Mouse (Mus musculus) MEL (cell line): ENCODE results near the gene Esr1. TPM values are rescaled to one million over a fixed set of nuclear protein-coding genes. Genes with fewer than 3 reads are reported as not detected.

ENCODE experiments used
- DNase-seq: peaks from one replicate; pipeline ENCODE4 v3.0.0; 2011; ENCODE audit warnings: low read depth, low spot score
- H3K27ac ChIP-seq: 2 replicates; pipeline ENCODE4 v1.5.1; 2012; ENCODE audit warnings: low read depth, mild to moderate bottlenecking, control low read depth, low read length, moderate library complexity; ENCODE audit not compliant: control insufficient read depth
- H3K27me3 ChIP-seq, 2 experiments: fragments of 150-350 bp in 1 of 2; sonication (generic) in 1 of 2; 2 replicates each; pipeline ENCODE4 v1.6.1; 2012; ENCODE audit warnings: low read length in 2 of 2, mild to moderate bottlenecking in 2 of 2, improper control_type of control experiment in 1 of 2, moderate library complexity in 1 of 2; ENCODE audit not compliant: insufficient read depth in 2 of 2, control insufficient read depth in 1 of 2
- H3K36me3 ChIP-seq, 2 experiments: 2 replicates each; pipeline ENCODE4 v1.6.1; 2012 to 2014; ENCODE audit warnings: low read length in 2 of 2, improper control_type of control experiment in 1 of 2, inconsistent platforms in 1 of 2, mild to moderate bottlenecking in 1 of 2; ENCODE audit not compliant: insufficient read depth in 2 of 2, control insufficient read depth in 1 of 2
- H3K4me1 ChIP-seq, 2 experiments: fragments of 150-350 bp in 1 of 2; sonication (generic) in 1 of 2; 2 replicates each; pipeline ENCODE4 v1.6.1; 2012; ENCODE audit warnings: low read length in 2 of 2, improper control_type of control experiment in 1 of 2, mild to moderate bottlenecking in 1 of 2; ENCODE audit not compliant: insufficient read depth in 2 of 2, control insufficient read depth in 1 of 2
- H3K4me3 ChIP-seq, 2 experiments: fragments of 150-350 bp in 1 of 2; sonication (generic) in 1 of 2; 2 replicates each; pipeline ENCODE4 v1.5.1; 2012; ENCODE audit warnings: low read depth in 2 of 2, low read length in 2 of 2, mild to moderate bottlenecking in 2 of 2, moderate library complexity in 2 of 2, control low read depth in 1 of 2, improper control_type of control experiment in 1 of 2; ENCODE audit not compliant: control insufficient read depth in 1 of 2, insufficient read depth in 1 of 2
- H3K79me2 ChIP-seq: 2 replicates; pipeline ENCODE4 v1.6.1; 2012; ENCODE audit warnings: mild to moderate bottlenecking, low read length, moderate library complexity; ENCODE audit not compliant: control insufficient read depth, poor library complexity, insufficient read depth
- H3K9ac ChIP-seq: 2 replicates; pipeline ENCODE4 v1.6.1; 2012; ENCODE audit warnings: low read depth, mild to moderate bottlenecking, control low read depth, low read length, moderate library complexity; ENCODE audit not compliant: control insufficient read depth, poor library complexity, severe bottlenecking
- H3K9me3 ChIP-seq: fragments of 150-350 bp; sonication (generic); replicated peaks from 2 replicates; pipeline ENCODE4 v1.6.1; 2012; ENCODE audit warnings: mild to moderate bottlenecking, low read length, improper control_type of control experiment, moderate library complexity; ENCODE audit not compliant: insufficient read depth
- CHD2 ChIP-seq: IDR thresholded peaks from 2 replicates; pipeline ENCODE4 v1.6.1; 2011; ENCODE audit warnings: low read length, improper control_type of control experiment
- E2F4 ChIP-seq: IDR thresholded peaks from 2 replicates; pipeline ENCODE4 v1.6.1; 2011; ENCODE audit warnings: low read depth, low read length, improper control_type of control experiment, borderline replicate concordance
- ELF1 ChIP-seq: IDR thresholded peaks from 2 replicates; pipeline ENCODE4 v1.6.1; 2014; ENCODE audit warnings: low read depth, mild to moderate bottlenecking, inconsistent platforms, low read length, improper control_type of control experiment, moderate library complexity
- EP300 ChIP-seq, 2 experiments: IDR thresholded peaks; 2 replicates each; pipeline ENCODE4 v1.6.1; 2011; ENCODE audit warnings: improper control_type of control experiment in 2 of 2, low read length in 2 of 2, low read depth in 1 of 2, mild to moderate bottlenecking in 1 of 2
- ETS1 ChIP-seq: IDR thresholded peaks from 2 replicates; pipeline ENCODE4 v1.6.1; 2012; ENCODE audit warnings: low read depth, mild to moderate bottlenecking, inconsistent platforms, low read length, improper control_type of control experiment, moderate library complexity
- GABPA ChIP-seq: IDR thresholded peaks from 2 replicates; pipeline ENCODE4 v1.6.1; 2012; ENCODE audit warnings: low read depth, mild to moderate bottlenecking, inconsistent platforms, low read length, improper control_type of control experiment, moderate library complexity
- GATA1 ChIP-seq: IDR thresholded peaks from 2 replicates; pipeline ENCODE4 v1.6.1; 2011; ENCODE audit warnings: low read depth, low read length, improper control_type of control experiment
- HCFC1 ChIP-seq: IDR thresholded peaks from 2 replicates; pipeline ENCODE4 v1.6.1; 2012; ENCODE audit warnings: low read depth, mild to moderate bottlenecking, inconsistent platforms, low read length, improper control_type of control experiment, moderate library complexity
- MAX ChIP-seq: IDR thresholded peaks from 2 replicates; pipeline ENCODE4 v1.6.1; 2011; ENCODE audit warnings: low read length, improper control_type of control experiment
- MAZ ChIP-seq: IDR thresholded peaks from 2 replicates; pipeline ENCODE4 v1.6.1; 2012; ENCODE audit warnings: low read depth, mild to moderate bottlenecking, inconsistent platforms, low read length, improper control_type of control experiment
- NELFE ChIP-seq: IDR thresholded peaks from 2 replicates; pipeline ENCODE4 v1.6.1; 2011; ENCODE audit warnings: low read depth, low read length, improper control_type of control experiment
- NRF1 ChIP-seq: IDR thresholded peaks from 2 replicates; pipeline ENCODE4 v1.6.1; 2014; ENCODE audit warnings: low read depth, mild to moderate bottlenecking, inconsistent platforms, low read length, improper control_type of control experiment, moderate library complexity; ENCODE audit not compliant: poor library complexity, insufficient read depth, severe bottlenecking
- POLR2A ChIP-seq, 2 experiments: IDR thresholded peaks; 2 replicates each; pipeline ENCODE4 v1.6.1; 2011 to 2012; ENCODE audit warnings: low read length in 2 of 2, mild to moderate bottlenecking in 2 of 2, control low read depth in 1 of 2, improper control_type of control experiment in 1 of 2, low read depth in 1 of 2, moderate library complexity in 1 of 2; ENCODE audit not compliant: control insufficient read depth in 1 of 2, insufficient read depth in 1 of 2, poor library complexity in 1 of 2
- POLR2AphosphoS2 ChIP-seq: IDR thresholded peaks from 2 replicates; pipeline ENCODE4 v1.6.1; 2011; ENCODE audit warnings: low read length, improper control_type of control experiment
- RCOR1 ChIP-seq: IDR thresholded peaks from 2 replicates; pipeline ENCODE4 v1.6.1; 2012; ENCODE audit warnings: low read depth, mild to moderate bottlenecking, inconsistent platforms, low read length, improper control_type of control experiment
- SIN3A ChIP-seq: IDR thresholded peaks from 2 replicates; pipeline ENCODE4 v1.6.1; 2012; ENCODE audit warnings: low read length, improper control_type of control experiment, inconsistent platforms
- TAL1 ChIP-seq: IDR thresholded peaks from 2 replicates; pipeline ENCODE4 v1.6.1; 2012; ENCODE audit warnings: mild to moderate bottlenecking, inconsistent platforms, low read length, moderate library complexity, mixed read lengths
- USF1 ChIP-seq: IDR thresholded peaks from 2 replicates; pipeline ENCODE4 v1.6.1; 2014; ENCODE audit warnings: low read depth, mild to moderate bottlenecking, inconsistent platforms, low read length, improper control_type of control experiment, moderate library complexity
- ZMIZ1 ChIP-seq: IDR thresholded peaks from 2 replicates; pipeline ENCODE4 v1.6.1; 2012; ENCODE audit warnings: low read depth, mild to moderate bottlenecking, inconsistent platforms, low read length, improper control_type of control experiment, moderate library complexity
- polyA plus RNA-seq, 2 experiments: library from polyadenylated mRNA; stranded (reverse) in 1 of 2; unstranded in 1 of 2; fragments of >175 nt in 1 of 2; fragments of >200 nt in 1 of 2; gene quantifications; 2 replicates each; pipeline versions ENCODE4 v1.2.1 to v1.2.4; 2012; ENCODE audit warnings: low replicate concordance in 2 of 2, low read depth in 1 of 2; ENCODE audit not compliant: insufficient read length in 2 of 2, insufficient read depth in 1 of 2, missing spikeins in 1 of 2
- total RNA-seq: library from RNA; depleted of rRNA; stranded (reverse); fragments of 300-350 nt; gene quantifications from 2 replicates; pipeline ENCODE4 v1.2.3, GENCODE M21; 2012

The Esr1 gene
- total and polyA plus RNA-seq, 3 experiments: 0.65 to 0.69 TPM; not detected in 1

GRCm38 (mm10) chr10:4965768-4966167 is 354.4 kb downstream of the Esr1 start:
- Histone ChIP-seq H3K27me3 (no peaks in the 10 kb centered on the region), H3K4me1 (no peaks in the 10 kb centered on the region), H3K79me2 (no peaks in the 10 kb centered on the region), H3K4me3 (no peak overlapping the region), H3K9me3 (no peaks in the 10 kb centered on the region), H3K36me3 (no peaks in the 10 kb centered on the region), H3K27ac (no peak overlapping the region), H3K9ac (no peak overlapping the region)
- DNase-seq: no peak
- TF ChIP-seq EP300 (IDR thresholded peaks at IDR 0.05; ENCODE audit: low read depth in 1 of 2, low read length in 2 of 2) (no peak), GABPA (no peak), HCFC1 (no peak), ETS1 (no peak), NELFE (no peak), ELF1 (no peak)
- TF ChIP-seq, all 39 proteins: peak for 0

DNA sequence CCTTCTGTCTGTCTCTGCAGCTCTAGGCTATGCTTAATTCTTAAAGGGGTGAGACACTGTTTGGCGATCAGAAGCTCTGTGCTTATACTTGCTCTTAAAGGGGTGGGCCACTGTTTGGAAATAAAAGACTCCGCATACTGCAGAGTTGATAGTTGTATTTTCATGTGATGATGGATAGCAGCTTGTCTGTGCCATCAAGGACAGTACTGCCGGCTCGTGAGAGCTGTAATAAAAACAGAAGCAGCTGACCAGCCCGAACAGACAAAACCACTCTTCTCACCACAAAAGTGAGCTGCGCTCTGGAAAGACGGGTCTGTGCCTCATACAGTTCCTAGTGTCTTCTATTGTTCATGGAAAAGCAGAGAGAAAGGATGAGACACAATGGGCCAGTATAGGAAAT is 359.8 kb downstream of the Esr1 start:
- Histone ChIP-seq H3K27me3 (no peaks in the 10 kb centered on the region), H3K79me2 (no peaks in the 10 kb centered on the region), H3K36me3 (no peaks in the 10 kb centered on the region), H3K4me1 (no peaks in the 10 kb centered on the region), H3K9me3 (no peaks in the 10 kb centered on the region), H3K4me3 (no peak overlapping the region), H3K27ac (no peak overlapping the region), H3K9ac (no peak overlapping the region)
- no peak for DNase-seq
- TF ChIP-seq MAZ (no peak), MAX (no peak)

- no peak overlapping the region for H3K27ac ChIP-seq
- no peaks in the 10 kb centered on the region for H3K27me3 ChIP-seq
- no peak overlapping the region for H3K4me3 ChIP-seq
- no peaks in the 10 kb centered on the region for H3K9me3 ChIP-seq
- no peak for TF ChIP-seq MAX
- TF ChIP-seq CHD2: no peak
- no peak for TF ChIP-seq E2F4
- TF ChIP-seq GABPA: no peak
- TF ChIP-seq RCOR1: no peak
- no peak for TF ChIP-seq TAL1
- no peak for TF ChIP-seq ZMIZ1
- TF ChIP-seq USF1: no peak
- no peak for TF ChIP-seq SIN3A
- TF ChIP-seq POLR2AphosphoS2: no peak
- no peak for TF ChIP-seq GATA1
- TF ChIP-seq POLR2A (IDR thresholded peaks at IDR 0.05; ENCODE audit: control insufficient read depth in 1 of 2, insufficient read depth in 1 of 2, low read depth in 1 of 2, low read length in 2 of 2, poor library complexity in 1 of 2): no peak
- TF ChIP-seq NRF1: no peak
- H3K4me1 ChIP-seq: no peaks in the 10 kb centered on the region
- DNase-seq: no peak
- H3K79me2 ChIP-seq: no peaks in the 10 kb centered on the region
- no peaks in the 10 kb centered on the region for H3K36me3 ChIP-seq
- H3K9ac ChIP-seq: no peak overlapping the region
These were observed 360.2 kb downstream of the Esr1 start for GRCm38 (mm10) chr10:4971586-4971985.
